Mouse (Mus musculus) CH12.LX (cell line): ENCODE results near the gene Spata7. TPM values are rescaled to one million over a fixed set of nuclear protein-coding genes. Genes with fewer than 3 reads are reported as not detected.

ENCODE experiments used
- DNase-seq: peaks from one replicate; pipeline ENCODE4 v3.0.0-alpha.2; 2013; ENCODE audit errors: extremely low read depth
- H3K27ac ChIP-seq: 2 replicates; pipeline ENCODE4 v1.5.1; 2012; ENCODE audit warnings: low read depth, mild to moderate bottlenecking, control low read depth, moderate library complexity; ENCODE audit not compliant: insufficient read depth
- H3K27me3 ChIP-seq: replicated peaks from 2 replicates; pipeline ENCODE3; 2012; ENCODE audit warnings: inconsistent platforms
- H3K36me3 ChIP-seq, 2 experiments: replicated peaks in 1 of 2; 2 replicates each; pipeline versions ENCODE3 to v1.6.1; 2012; ENCODE audit warnings: inconsistent platforms in 1 of 2, low read length in 1 of 2, mild to moderate bottlenecking in 1 of 2, mixed read lengths in 1 of 2, moderate library complexity in 1 of 2; ENCODE audit not compliant: control insufficient read depth in 1 of 2, insufficient read depth in 1 of 2
- H3K4me1 ChIP-seq, 2 experiments: 2 replicates each; pipeline ENCODE4 v1.6.1; 2012; ENCODE audit warnings: inconsistent platforms in 1 of 2, moderate library complexity in 1 of 2; ENCODE audit not compliant: insufficient read depth in 2 of 2, control insufficient read depth in 1 of 2
- H3K4me2 ChIP-seq: 2 replicates; pipeline ENCODE4 v1.6.1; 2012; ENCODE audit warnings: low read depth, mild to moderate bottlenecking, control low read depth; ENCODE audit not compliant: poor library complexity, insufficient read depth, severe bottlenecking
- H3K4me3 ChIP-seq, 3 experiments: fragments of 150-350 bp in 1 of 3; sonication (generic) in 1 of 3; replicated peaks in 1 of 3; 2 replicates each; pipeline versions ENCODE3 to v1.5.1; 2011 to 2012; ENCODE audit warnings: low read depth in 2 of 3, low read length in 2 of 3, mild to moderate bottlenecking in 2 of 3, moderate library complexity in 2 of 3, control low read depth in 1 of 3, improper control_type of control experiment in 1 of 3, inconsistent platforms in 1 of 3, mixed read lengths in 1 of 3; ENCODE audit not compliant: poor library complexity in 1 of 3
- H3K79me2 ChIP-seq: replicated peaks from 2 replicates; pipeline ENCODE4 v1.6.1; 2012; ENCODE audit warnings: mild to moderate bottlenecking, moderate library complexity; ENCODE audit not compliant: control insufficient read depth, poor library complexity, insufficient read depth, severe bottlenecking; ENCODE audit errors: extremely low read depth
- H3K9ac ChIP-seq: 2 replicates; pipeline ENCODE4 v1.6.1; 2012; ENCODE audit warnings: low read depth, mild to moderate bottlenecking, control low read depth, moderate library complexity; ENCODE audit not compliant: insufficient read depth
- H3K9me3 ChIP-seq: replicated peaks from 2 replicates; pipeline ENCODE3; 2012; ENCODE audit warnings: low read length, inconsistent platforms, mixed read lengths
- BHLHE40 ChIP-seq: IDR thresholded peaks from 2 replicates; pipeline ENCODE4 v1.6.1; 2011; ENCODE audit warnings: mild to moderate bottlenecking, low read depth, low read length, improper control_type of control experiment
- CHD2 ChIP-seq: IDR thresholded peaks from 2 replicates; pipeline ENCODE4 v1.6.1; 2011; ENCODE audit warnings: low read length, improper control_type of control experiment
- E2F4 ChIP-seq: IDR thresholded peaks from 2 replicates; pipeline ENCODE4 v1.6.1; 2011; ENCODE audit warnings: low read depth, low read length, improper control_type of control experiment; ENCODE audit not compliant: insufficient replicate concordance
- ELF1 ChIP-seq: IDR thresholded peaks from 2 replicates; pipeline ENCODE4 v1.6.1; 2014; ENCODE audit warnings: low read depth, mild to moderate bottlenecking, inconsistent platforms, low read length, improper control_type of control experiment
- EP300 ChIP-seq: IDR thresholded peaks from 2 replicates; pipeline ENCODE4 v1.6.1; 2011; ENCODE audit warnings: low read length, improper control_type of control experiment
- ETS1 ChIP-seq: conservative IDR thresholded peaks from 2 replicates; pipeline ENCODE4 v1.6.1; 2012; ENCODE audit warnings: low read depth, mild to moderate bottlenecking, inconsistent platforms, low read length, improper control_type of control experiment, moderate library complexity
- GABPA ChIP-seq: IDR thresholded peaks from 2 replicates; pipeline ENCODE4 v1.6.1; 2012; ENCODE audit warnings: low read depth, low read length, improper control_type of control experiment, inconsistent platforms; ENCODE audit not compliant: insufficient replicate concordance
- HCFC1 ChIP-seq: IDR thresholded peaks from 2 replicates; pipeline ENCODE4 v1.6.1; 2012; ENCODE audit warnings: low read depth, mild to moderate bottlenecking, inconsistent platforms, low read length, improper control_type of control experiment
- JUND ChIP-seq: conservative IDR thresholded peaks from 2 replicates; pipeline ENCODE4 v1.6.1; 2011; ENCODE audit warnings: low read depth, low read length, improper control_type of control experiment
- KAT2A ChIP-seq: IDR thresholded peaks from 2 replicates; pipeline ENCODE4 v1.6.1; 2012; ENCODE audit warnings: low read length, improper control_type of control experiment, inconsistent platforms; ENCODE audit not compliant: insufficient replicate concordance
- MAFK ChIP-seq: IDR thresholded peaks from 2 replicates; pipeline ENCODE4 v1.6.1; 2011; ENCODE audit warnings: low read length, improper control_type of control experiment; ENCODE audit not compliant: insufficient replicate concordance
- MAX ChIP-seq: IDR thresholded peaks from 2 replicates; pipeline ENCODE4 v1.6.1; 2011; ENCODE audit warnings: low read length, improper control_type of control experiment
- MAZ ChIP-seq: IDR thresholded peaks from 2 replicates; pipeline ENCODE4 v1.6.1; 2012; ENCODE audit warnings: low read depth, mild to moderate bottlenecking, inconsistent platforms, low read length, improper control_type of control experiment, moderate library complexity
- MEF2A ChIP-seq: IDR thresholded peaks from 2 replicates; pipeline ENCODE4 v1.6.1; 2014; ENCODE audit warnings: low read depth, mild to moderate bottlenecking, inconsistent platforms, low read length, improper control_type of control experiment, borderline replicate concordance
- MXI1 ChIP-seq: IDR thresholded peaks from 2 replicates; pipeline ENCODE4 v1.6.1; 2011; ENCODE audit warnings: mild to moderate bottlenecking, low read depth, low read length, improper control_type of control experiment
- MYC ChIP-seq: IDR thresholded peaks from 2 replicates; pipeline ENCODE4 v1.6.1; 2011; ENCODE audit warnings: low read depth, mild to moderate bottlenecking, improper control_type of control experiment, low read length
- NELFE ChIP-seq: IDR thresholded peaks from 2 replicates; pipeline ENCODE4 v1.6.1; 2011; ENCODE audit warnings: low read depth, low read length, improper control_type of control experiment
- NRF1 ChIP-seq: IDR thresholded peaks from 2 replicates; pipeline ENCODE4 v1.6.1; 2014; ENCODE audit warnings: low read depth, mild to moderate bottlenecking, inconsistent platforms, low read length, improper control_type of control experiment, moderate library complexity
- PAX5 ChIP-seq: IDR thresholded peaks from 2 replicates; pipeline ENCODE4 v1.6.1; 2012; ENCODE audit warnings: low read length, inconsistent platforms, mixed read lengths
- POLR2AphosphoS2 ChIP-seq: IDR thresholded peaks from 2 replicates; pipeline ENCODE4 v1.6.1; 2011; ENCODE audit warnings: low read depth, low read length, improper control_type of control experiment
- RAD21 ChIP-seq: IDR thresholded peaks from 2 replicates; pipeline ENCODE4 v1.6.1; 2011; ENCODE audit warnings: low read depth, mild to moderate bottlenecking, low read length, improper control_type of control experiment, moderate library complexity
- RCOR1 ChIP-seq: conservative IDR thresholded peaks from 2 replicates; pipeline ENCODE4 v1.6.1; 2012; ENCODE audit warnings: low read depth, mild to moderate bottlenecking, inconsistent platforms, low read length, improper control_type of control experiment
- SIN3A ChIP-seq: IDR thresholded peaks from 2 replicates; pipeline ENCODE4 v1.6.1; 2012; ENCODE audit warnings: low read length, improper control_type of control experiment, inconsistent platforms
- SMC3 ChIP-seq: IDR thresholded peaks from 2 replicates; pipeline ENCODE4 v1.6.1; 2011; ENCODE audit warnings: low read depth, low read length, improper control_type of control experiment
- TBP ChIP-seq: conservative IDR thresholded peaks from 2 replicates; pipeline ENCODE4 v1.6.1; 2011; ENCODE audit warnings: low read depth, low read length, improper control_type of control experiment
- TCF12 ChIP-seq: IDR thresholded peaks from 2 replicates; pipeline ENCODE4 v1.6.1; 2014; ENCODE audit warnings: low read depth, mild to moderate bottlenecking, inconsistent platforms, low read length, improper control_type of control experiment
- UBTF ChIP-seq: IDR thresholded peaks from 2 replicates; pipeline ENCODE4 v1.6.1; 2012; ENCODE audit warnings: low read depth, mild to moderate bottlenecking, inconsistent platforms, low read length, improper control_type of control experiment, moderate library complexity
- USF1 ChIP-seq: IDR thresholded peaks from 2 replicates; pipeline ENCODE4 v1.6.1; 2014; ENCODE audit warnings: low read depth, mild to moderate bottlenecking, inconsistent platforms, low read length, improper control_type of control experiment
- USF2 ChIP-seq: conservative IDR thresholded peaks from 2 replicates; pipeline ENCODE4 v1.6.1; 2011; ENCODE audit warnings: low read depth, low read length, improper control_type of control experiment
- ZC3H11A ChIP-seq: IDR thresholded peaks from 2 replicates; pipeline ENCODE4 v1.6.1; 2012; ENCODE audit warnings: low read depth, mild to moderate bottlenecking, inconsistent platforms, low read length, improper control_type of control experiment
- ZKSCAN1 ChIP-seq: IDR thresholded peaks from 2 replicates; pipeline ENCODE4 v1.6.1; 2012; ENCODE audit warnings: low read depth, inconsistent platforms, low read length, improper control_type of control experiment, borderline replicate concordance
- ZMIZ1 ChIP-seq: IDR thresholded peaks from 2 replicates; pipeline ENCODE4 v1.6.1; 2012; ENCODE audit warnings: low read depth, mild to moderate bottlenecking, inconsistent platforms, low read length, improper control_type of control experiment
- dilution Hi-C: fragments of 300-500 bp; cut with MboI; formaldehyde crosslinking; loops from 2 replicates; pipeline ENCODE4 v1.14.3; 2020; ENCODE audit warnings: low sequenced_read_pairs; ENCODE audit not compliant: extremely low pct_unique_long_range_greater_than_20kb, extremely low pct_ligation_motif_present
- in situ Hi-C: fragments of 300-500 bp; cut with MboI; formaldehyde crosslinking; loops from 3 replicates; pipeline ENCODE4 v1.14.3; 2019; ENCODE audit warnings: low sequenced_read_pairs, low pct_ligation_motif_present, low pct_unique_long_range_greater_than_20kb, mixed read lengths
- polyA plus RNA-seq: library from polyadenylated mRNA; unstranded; fragments of >175 nt; gene quantifications from 2 replicates; pipeline ENCODE4 v1.2.1, GENCODE M21; 2012; ENCODE audit warnings: low read depth; ENCODE audit not compliant: insufficient read length
- total RNA-seq, 2 experiments: library from RNA; depleted of rRNA; stranded (reverse); fragments of 300-350 nt in 1 of 2; fragments of >200 nt in 1 of 2; gene quantifications; 2 replicates each; pipeline ENCODE4 v1.2.3; 2012 to 2014

The Spata7 gene
- total and polyA plus RNA-seq, 3 experiments: 6.2 to 9.4 (median 8.2) TPM

DNA sequence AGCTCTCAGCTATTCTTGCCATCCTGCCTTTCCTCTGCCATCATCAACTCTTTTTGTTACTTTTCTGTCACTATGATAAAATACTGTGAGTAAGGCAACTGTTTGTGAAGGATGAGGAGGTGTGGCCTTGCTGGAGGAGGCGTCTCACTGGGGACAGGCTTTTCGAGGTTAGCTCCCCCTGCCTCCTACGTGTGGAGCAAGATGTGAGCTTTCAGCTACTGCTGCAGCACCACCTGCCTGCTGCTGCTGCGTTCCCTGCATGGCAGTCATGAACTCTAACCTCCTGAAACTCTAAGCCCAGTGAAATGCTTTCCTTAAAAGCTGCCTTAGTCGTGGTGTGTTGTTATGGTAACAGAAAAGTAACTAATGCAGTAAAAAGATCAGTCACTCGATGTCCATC is 45.9 kb downstream of the Spata7 start:
- H3K27ac ChIP-seq: no peak overlapping the region
- dilution Hi-C loops (no loop called here), in situ Hi-C loops (loop anchor here (10.0 kb wide), 1 partner anchor 61 kb away; the partner anchor contains the start of gene Ptpn21)
- no peak overlapping the region for H3K9ac ChIP-seq
- TF ChIP-seq ELF1: no peak
- TF ChIP-seq TCF12: no peak
- H3K4me3 ChIP-seq: no peak overlapping the region
- H3K4me1 ChIP-seq: peaks cover 0 to 11% of the 10 kb centered on the region in 2 experiments; a peak in 2 of 4 replicates
- H3K79me2 ChIP-seq: no peaks in the 10 kb centered on the region
- peaks cover 4% of the 10 kb centered on the region for H3K9me3 ChIP-seq
- H3K4me2 ChIP-seq: no peak overlapping the region
- no peak for DNase-seq
- H3K27me3 ChIP-seq: no peaks in the 10 kb centered on the region
- H3K36me3 ChIP-seq: peaks cover 13 to 37% of the 10 kb centered on the region in 2 experiments

DNA sequence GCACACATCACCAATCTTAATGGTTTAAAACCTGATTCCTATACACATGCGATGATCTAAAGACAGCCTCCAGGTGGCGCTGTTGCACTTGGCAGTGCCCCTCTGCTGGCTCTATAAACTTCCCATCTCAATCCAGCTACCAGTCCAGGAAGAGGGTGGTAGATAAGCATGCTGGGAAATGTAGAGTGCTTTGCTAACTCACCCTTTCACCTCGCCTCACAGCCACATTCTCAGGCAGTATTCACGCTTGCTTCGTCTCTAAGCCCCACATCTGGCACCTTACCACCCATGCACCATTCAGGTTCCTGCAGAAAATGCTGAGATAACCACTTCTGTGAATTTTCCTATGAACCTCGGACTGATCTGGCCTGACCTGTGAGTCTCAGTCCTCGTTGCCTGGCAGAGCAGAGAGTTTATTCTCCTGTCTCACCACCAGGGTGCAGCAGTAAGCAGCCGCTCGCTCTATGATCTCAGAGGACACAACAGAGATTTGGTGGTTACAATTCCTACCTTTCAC is 46.7 kb downstream of the Spata7 start:
- Histone ChIP-seq H3K4me1 (peaks cover 0 to 11% of the 10 kb centered on the region in 2 experiments; a peak in 2 of 4 replicates), H3K4me3 (peak overlapping the region in 2 of 3 experiments; percentile 1 to 20), H3K79me2 (no peaks in the 10 kb centered on the region), H3K9me3 (peaks cover 4% of the 10 kb centered on the region), H3K36me3 (peaks cover 17 to 38% of the 10 kb centered on the region in 2 experiments), H3K27ac (no peak overlapping the region), H3K27me3 (no peaks in the 10 kb centered on the region), H3K9ac (no peak overlapping the region), H3K4me2 (peak overlapping the region; percentile 8; the same call in 1 of the 2 replicates)
- in situ Hi-C loops (loop anchor here (10.0 kb wide), 1 partner anchor 60 kb away; the partner anchor contains the start of gene Ptpn21), dilution Hi-C loops (no loop called here)
- peak; percentile 79 for DNase-seq
- TF ChIP-seq GABPA: no peak
- TF ChIP-seq CHD2: peak; percentile 23; the same call in 1 of the 2 replicates
- no peak for TF ChIP-seq NELFE
- no peak for TF ChIP-seq EP300
- TF ChIP-seq ZKSCAN1: no peak
- 0 out of 2 replicates have a peak, but pooled peaks have one; percentile 13 for TF ChIP-seq ETS1
- TF ChIP-seq UBTF: no peak
- TF ChIP-seq JUND: peak; percentile 55
- TF ChIP-seq HCFC1: no peak
- TF ChIP-seq TBP: no peak
- peak; percentile 66; the same call in 1 of the 2 replicates for TF ChIP-seq MAFK
- no peak for TF ChIP-seq MAZ
- peak; percentile 75 for TF ChIP-seq RAD21
- no peak for TF ChIP-seq USF1
- peak; percentile 61 for TF ChIP-seq SMC3
- TF ChIP-seq ZMIZ1: no peak
- TF ChIP-seq MYC: 0 out of 2 replicates have a peak, but pooled peaks have one; percentile 34
- TF ChIP-seq ELF1: peak; percentile 50; the same call in 1 of the 2 replicates
- TF ChIP-seq KAT2A: no peak
- no peak for TF ChIP-seq ZC3H11A
- TF ChIP-seq BHLHE40: no peak
- peak; percentile 32; the same call in 1 of the 2 replicates for TF ChIP-seq POLR2AphosphoS2
- no peak for TF ChIP-seq USF2
- TF ChIP-seq PAX5: no peak
- peak; percentile 43; the same call in 1 of the 2 replicates for TF ChIP-seq MEF2A
- TF ChIP-seq E2F4: no peak
- TF ChIP-seq MXI1: no peak
- TF ChIP-seq NRF1: no peak
- peak; percentile 58 for TF ChIP-seq SIN3A
- TF ChIP-seq MAX: no peak
- TF ChIP-seq RCOR1: no peak
